Mouse (Mus musculus): ENCODE measurements at regions not wholly inside any gene's neighbourhood (a gene's known extent, or its start where the extent isn't known, plus 50 kb on each side); places are given as distances from the start of the nearest gene placed in this dataset.
"Not testable (repeated sequence)": the region's sequence is repeated elsewhere in the genome, so short reads cannot be mapped to it uniquely, and the experiment has no call there.

DNA sequence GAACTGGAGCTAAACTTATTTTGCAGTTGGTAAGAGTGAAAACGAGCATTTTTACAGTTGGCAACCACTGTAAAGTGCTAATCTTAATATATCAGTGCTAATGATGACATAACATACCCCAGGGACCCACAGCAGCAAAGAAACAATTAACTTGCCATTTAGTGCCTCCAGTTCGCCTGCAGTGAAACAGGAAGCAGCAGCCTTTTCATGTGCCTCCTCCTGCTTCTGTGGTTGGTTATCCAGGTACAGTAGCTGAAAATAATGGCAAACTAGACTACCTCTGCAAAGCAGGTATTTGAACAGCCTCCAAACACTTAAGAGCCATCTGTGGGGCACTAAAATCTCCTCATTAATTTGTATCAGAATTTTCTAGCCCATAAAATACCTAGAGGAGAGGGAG is 584.8 kb upstream of the Pfkp start:
- DNase-seq (ENCODE audit: low spot score in 2 of 2), result no peak

- peak; percentile 5 to 7 for DNase-seq (ENCODE audit: low spot score in 2 of 2)
These were observed 558.1 kb upstream of the Pfkp start for GRCm38 (mm10) chr13:7206626-7207211.

GRCm38 (mm10) chr13:7195990-7196389 is 547.4 kb upstream of the Pfkp start:
- DNase-seq (ENCODE audit: low spot score in 2 of 2), result no peak

- no peak for DNase-seq (ENCODE audit: low spot score in 2 of 2)
These were observed 533.7 kb upstream of the Pfkp start for GRCm38 (mm10) chr13:7182216-7182751.

- DNase-seq (ENCODE audit: low spot score in 2 of 2), result no peak
These were observed 527.1 kb upstream of the Pfkp start for GRCm38 (mm10) chr13:7175561-7176160.

DNA sequence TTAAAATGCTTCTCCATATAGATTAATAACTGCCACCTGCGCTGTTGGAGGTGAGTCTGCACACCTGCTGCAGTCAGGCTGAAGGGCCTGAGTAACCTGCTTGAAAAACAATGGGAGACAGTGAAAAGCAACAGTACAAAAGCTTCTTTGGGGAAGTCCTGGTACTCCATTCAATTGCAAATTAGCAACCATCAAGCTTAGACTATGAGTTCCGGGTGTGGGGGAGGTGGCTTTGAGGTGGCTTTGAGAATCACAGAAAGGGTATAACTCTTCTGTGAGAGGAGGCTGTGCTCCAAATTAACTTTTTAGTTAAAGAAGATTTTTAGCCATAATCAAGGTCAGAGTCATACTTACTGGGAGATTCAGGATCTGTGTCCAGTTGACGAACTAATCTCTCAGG is 521.5 kb upstream of the Pfkp start:
- DNase-seq (ENCODE audit: low spot score in 2 of 2), result not testable (repeated sequence)

DNA sequence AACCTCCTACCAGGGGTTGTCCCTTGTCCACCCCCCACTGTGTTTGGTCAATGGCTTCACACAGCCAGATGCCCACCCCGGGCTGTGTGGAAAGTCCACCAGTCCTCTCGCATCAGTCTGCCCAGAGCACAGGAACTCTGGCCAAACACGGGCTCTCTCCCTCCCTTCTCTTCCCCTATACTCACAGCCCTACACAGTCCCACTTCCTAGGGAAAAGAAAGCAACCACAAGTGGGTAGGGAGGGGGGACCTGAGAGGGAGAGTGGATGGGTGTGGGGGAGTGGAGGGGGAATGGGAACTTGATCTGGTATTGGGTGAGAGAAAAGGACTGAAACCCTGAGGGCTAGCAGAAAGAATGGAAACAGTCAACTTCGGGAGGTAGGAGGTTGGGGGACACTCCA is 497.8 kb upstream of the Pfkp start:
- no peak for DNase-seq (ENCODE audit: low spot score in 2 of 2)

GRCm38 (mm10) chr13:7110572-7110971 is 462.0 kb upstream of the Pfkp start:
- DNase-seq (ENCODE audit: low spot score in 2 of 2), result no peak

GRCm38 (mm10) chr13:7103289-7103688 is 454.7 kb upstream of the Pfkp start:
- no peak for DNase-seq (ENCODE audit: low spot score in 2 of 2)

GRCm38 (mm10) chr13:7093072-7093649 is 444.6 kb upstream of the Pfkp start:
- DNase-seq (ENCODE audit: low spot score in 2 of 2), result no peak

GRCm38 (mm10) chr13:7090916-7091315 is 442.3 kb upstream of the Pfkp start:
- no peak for DNase-seq (ENCODE audit: low spot score in 2 of 2)

DNA sequence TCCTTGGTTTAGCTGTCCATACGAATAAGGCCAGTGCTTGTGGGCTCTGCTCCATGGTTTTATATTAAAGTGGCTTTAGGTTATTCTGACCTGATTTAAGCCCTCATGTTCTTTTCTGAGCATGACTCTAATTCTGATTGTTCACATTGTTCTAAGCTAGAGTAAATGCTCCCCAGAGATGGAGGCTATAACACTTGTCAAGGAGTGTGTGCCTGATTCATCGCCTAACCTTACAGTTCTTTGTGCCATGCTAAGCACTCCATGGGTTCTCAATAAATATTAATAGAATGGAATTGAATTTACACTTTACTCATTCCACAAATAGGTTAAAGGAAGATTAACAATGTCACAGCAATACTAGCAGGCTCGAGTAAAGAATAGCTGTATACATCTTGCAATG is 417.6 kb upstream of the Pfkp start:
- DNase-seq (ENCODE audit: low spot score in 2 of 2), result no peak

DNA sequence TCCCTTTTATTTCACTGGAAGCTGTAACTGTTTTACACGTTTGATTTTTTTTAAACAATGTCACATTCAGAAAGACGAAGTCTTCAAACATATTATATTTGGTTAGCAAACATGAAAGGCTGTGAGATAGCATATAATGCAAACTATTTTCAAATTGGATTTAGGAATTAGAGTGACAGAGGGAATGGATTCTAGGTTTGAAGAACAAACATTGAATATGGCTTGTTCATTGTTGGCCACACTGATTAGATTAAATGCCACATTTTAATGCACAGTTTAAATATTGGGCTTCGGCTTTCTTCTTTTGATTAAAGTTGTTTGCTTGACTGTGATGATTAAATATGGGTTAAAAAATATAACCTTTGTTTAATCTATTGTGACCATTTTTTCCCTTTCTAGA is 415.1 kb upstream of the Pfkp start:
- no peak for DNase-seq (ENCODE audit: low spot score in 2 of 2)

- DNase-seq (ENCODE audit: low spot score in 2 of 2), result no peak
These were observed 409.0 kb upstream of the Pfkp start for GRCm38 (mm10) chr13:7057545-7057944.

Small RNAs in the stretch of these regions (microRNA-seq; reads per million reads assigned to microRNA genes)
- 0 reads per million in 2 experiments for gene Gm22689

Measured in layer of hippocampus, adult 8-10 months (tissue).